Mouse (Mus musculus): ENCODE measurements around the gene Abtb1.

DNA sequence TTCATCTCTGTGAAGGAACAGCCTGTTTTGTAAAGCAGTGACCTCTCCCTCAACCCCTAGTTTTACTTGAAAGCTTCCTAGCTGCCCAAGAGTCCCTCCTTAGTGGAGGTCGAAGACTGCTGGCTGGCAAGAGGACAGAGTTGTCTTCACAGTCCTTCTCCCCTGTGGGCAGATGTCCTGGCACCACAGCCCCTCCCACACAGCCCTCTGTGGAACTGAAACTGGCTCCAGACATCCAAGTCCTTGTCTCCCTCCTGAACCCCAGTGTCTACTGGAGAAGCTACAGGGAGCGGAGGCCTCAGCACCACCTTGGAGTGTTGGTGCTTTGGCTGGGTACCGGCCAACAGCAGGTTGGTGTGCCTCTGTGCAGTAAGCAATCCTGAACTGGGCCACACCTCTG, 26.3 kb downstream of the Abtb1 start:
- TF ChIP-seq CTCF (IDR thresholded peaks at IDR 0.05; ENCODE audit: borderline replicate concordance, control insufficient read depth, extremely low read depth, insufficient read depth, low read length, poor library complexity) (no peak), POLR2A (IDR thresholded peaks at IDR 0.05; ENCODE audit: control insufficient read depth, extremely low read depth, insufficient read depth, low read length, poor library complexity) (no peak)

All from thymus, adult 2 months (tissue).